Mouse (Mus musculus) cerebellum, adult 11-12 months (tissue): Measurements from ENCODE around the gene Scn11a.

ENCODE experiments used
- DNase-seq: peaks from one replicate; pipeline ENCODE4 v3.0.0; 2022

The Scn11a gene

DNA sequence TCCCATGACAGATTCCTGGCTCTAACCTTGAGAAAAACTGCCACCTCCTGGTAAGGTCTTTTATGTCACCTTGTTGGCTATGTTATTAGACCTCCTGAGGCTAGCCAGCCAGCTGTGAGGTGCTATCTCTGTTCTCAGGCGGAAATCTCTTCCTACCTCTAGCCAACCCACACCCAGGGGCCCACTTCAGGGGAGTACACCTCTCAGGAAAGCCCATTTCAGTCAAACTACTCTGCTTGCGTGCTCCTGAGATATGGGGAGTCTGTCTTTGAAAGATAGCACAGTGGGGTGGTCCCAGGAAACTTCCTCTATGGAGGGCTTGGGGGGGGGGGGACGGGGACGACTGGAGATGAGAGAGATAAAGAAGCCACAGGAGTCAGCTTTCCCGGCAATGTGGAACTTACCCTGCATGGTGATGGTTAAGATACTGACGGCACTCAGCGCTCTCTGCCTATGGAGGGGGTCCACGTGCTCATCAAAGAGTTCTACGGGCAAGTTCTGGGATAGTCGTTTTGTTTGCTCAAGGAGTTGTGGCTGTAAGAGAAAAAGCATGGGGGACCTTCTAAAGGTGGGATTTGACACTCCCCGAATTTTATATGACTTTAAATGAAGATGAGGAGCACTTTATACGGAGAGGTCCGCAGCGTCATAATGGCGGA is 29.9 kb downstream of the Scn11a start:
- DNase-seq, result no peak

DNA sequence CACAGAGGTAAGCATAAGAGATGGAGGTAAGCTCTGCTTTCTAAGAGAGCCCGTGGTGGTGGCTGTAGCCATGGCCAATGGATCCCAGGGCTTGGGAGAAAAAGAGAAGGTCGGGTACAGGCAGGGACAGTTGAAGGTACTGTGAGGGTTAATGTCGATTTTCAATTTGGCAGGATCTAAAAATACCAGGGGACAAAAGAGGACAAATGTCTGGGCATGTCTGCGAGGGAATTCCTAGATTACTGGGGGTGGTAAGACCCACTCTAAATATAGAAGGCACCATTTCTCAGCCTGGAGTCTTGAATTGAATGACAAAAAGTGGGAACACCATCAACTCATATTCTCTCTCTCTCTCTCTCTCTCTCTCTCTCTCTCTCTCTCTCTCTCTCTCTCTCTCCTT is 30.8 kb downstream of the Scn11a start:
- no peak for DNase-seq

DNA sequence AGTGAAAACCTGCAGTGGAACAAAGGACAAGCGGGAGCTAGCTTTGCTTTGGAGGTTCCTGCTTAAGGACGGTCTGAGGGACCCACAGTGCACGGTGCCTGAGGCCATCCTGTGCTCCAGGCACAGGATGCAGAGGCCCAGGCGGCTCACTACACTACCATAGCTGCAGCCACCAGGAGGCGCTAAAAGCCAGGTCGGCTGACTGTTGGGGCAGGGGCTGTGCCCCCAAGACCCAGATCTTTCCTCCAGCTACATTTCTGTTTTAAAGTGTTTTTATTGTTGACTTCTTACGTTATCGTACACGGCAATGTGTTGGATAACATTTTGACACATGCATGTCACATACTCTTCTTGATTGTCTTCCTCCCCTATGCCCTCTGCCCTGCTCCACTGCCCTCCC is 32.8 kb downstream of the Scn11a start:
- DNase-seq, result no peak

DNA sequence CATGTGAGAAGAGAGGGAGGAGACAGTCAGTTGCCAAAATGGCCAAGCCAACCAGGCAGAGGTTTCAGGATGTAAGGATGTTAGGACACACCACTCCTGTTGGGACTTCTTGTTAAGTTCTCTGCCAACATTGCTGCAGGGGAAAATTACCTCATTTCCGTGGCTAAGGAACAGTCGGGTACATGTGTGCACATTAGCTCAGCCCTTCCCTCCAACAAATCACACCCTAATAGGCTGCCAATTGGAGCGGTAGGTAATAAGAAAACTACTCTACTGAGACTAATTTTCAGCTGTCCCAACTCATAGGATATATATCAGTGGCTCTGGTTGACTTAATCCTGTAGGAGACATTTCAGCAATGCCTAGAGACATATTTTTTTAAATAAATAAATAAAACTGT is 44.4 kb downstream of the Scn11a start:
- no peak for DNase-seq

DNA sequence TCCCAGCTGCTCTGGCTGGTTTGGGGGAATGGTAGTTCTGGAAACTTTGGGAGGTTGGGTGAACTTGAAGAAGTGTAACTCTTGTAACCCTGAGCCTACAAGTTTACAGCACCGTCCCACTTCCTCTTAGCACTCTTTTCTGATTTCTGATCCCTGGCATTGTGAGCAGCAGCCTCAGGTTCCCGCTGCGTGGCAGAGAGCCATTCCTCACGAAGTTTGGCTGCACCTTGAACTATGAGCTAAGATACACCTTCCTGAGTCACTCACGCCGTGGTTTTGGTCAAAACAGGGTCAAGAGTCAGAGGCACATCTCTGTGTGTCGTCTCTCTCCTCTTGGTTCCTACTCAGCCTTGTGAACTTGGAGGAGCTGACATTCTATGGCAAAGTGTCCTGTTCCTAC is 48.6 kb downstream of the Scn11a start:
- DNase-seq, result no peak

DNA sequence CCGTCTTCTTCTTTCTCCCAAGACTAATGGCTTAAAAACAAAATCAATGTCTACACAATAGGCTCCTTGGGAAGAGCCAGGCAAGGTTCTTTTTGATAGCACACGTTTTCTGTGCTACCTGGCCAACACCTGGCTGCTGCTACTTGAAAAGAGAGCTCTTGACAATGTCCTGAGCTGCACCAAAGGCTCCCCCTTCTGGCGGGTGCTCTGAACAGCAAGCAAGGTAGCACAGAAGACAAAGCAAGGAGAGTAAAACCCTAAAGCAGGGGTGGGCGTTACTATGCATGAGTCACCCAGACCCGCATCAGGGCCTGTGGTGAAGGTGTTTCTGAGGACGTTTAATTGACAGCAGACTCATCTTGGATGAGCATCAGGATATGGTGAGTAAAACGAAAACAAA is 56.7 kb downstream of the Scn11a start:
- no peak for DNase-seq

DNA sequence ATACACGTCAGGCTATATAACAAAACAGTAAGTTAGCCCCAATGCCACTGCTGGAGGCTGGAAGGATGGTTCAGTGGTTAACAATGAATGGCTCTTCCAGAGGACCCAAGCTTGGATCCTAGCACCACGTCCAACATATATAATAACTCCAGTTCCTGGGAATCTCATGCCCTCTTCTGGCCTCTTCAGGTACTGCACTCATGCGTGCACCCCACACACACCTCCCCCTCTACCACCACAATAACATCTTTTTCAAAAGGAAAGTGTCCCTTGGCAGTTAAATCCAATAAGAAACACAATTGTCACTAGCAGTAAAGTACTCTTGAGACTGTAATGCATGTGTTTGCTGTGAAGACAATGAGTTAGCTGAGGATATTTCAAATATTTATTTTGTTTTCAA is 65.0 kb downstream of the Scn11a start:
- DNase-seq, result no peak

DNA sequence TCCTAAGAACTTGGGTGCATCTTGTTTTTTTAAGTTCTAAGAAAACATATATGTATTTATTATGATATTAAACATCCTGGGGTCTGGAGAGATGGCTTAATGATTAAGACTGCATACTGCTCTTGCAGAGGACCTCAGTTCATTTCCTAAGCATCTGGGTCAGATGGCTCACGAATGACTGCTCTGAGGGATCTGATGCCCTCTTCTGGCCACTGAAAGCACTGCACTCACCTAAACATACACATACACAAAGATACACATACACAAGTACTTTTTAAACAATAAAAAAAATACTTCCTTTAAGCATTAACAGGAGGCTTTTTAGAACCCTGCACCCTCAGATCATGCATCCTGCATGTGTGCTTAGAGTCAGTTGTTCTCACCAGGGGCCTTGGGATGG is 65.8 kb downstream of the Scn11a start:
- DNase-seq, result no peak

DNA sequence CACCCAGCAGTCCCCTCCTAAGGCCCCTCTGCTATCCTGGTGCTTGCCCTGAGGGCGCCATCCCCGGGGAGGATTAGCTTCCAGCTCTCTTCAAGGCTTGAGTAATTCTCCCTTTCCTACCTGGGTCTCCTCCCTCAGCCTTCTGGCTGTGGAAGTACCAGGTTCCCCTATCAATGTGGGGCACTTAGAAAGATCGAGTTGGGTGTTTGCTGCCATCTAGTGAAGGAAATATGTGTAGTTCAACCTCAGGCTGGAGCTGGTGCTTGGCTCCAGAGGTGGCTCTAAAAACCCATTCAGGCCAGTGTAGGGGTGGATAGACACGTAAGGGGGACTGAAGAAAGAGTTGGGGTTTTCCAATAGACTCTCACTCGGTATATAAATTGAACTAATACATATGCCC is 73.7 kb downstream of the Scn11a start:
- no peak for DNase-seq

DNA sequence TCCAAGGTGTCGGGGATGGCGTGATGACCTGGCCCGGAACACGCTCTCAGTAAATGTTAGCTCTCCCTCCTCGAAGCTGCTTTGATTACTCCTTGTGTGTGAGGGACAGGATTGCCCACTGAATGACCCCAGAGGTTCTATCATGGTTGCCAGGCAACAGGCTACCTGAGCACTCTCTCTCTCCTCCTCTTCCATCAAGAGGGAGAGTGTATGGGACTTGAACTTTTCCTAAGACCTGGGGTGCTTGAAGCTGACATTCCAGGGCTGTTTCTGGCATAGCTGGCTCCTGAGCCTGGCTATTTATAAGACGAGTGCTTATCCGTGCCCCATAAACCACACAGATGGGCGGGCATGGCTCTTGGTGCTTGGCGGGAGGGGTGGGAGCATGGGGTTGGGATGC is 76.1 kb downstream of the Scn11a start:
- no peak for DNase-seq

DNA sequence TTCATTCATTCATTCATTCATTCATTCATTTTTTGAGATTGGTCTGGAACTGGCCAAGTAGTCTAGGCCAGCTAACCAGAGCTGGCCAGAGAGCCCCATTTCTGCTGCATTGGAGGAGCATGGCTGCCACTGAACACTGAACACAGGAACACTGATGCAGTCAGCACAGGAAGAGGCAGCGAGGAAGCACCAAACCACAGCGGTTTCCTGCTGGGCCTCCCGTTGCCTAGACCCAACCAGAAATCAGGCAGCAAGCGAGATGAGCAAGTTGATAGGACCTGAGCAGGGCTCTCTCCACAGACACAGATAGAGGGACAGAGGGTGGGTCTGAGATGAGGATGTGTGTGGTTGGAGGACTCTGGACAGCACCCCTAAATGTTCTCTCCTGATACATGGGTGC is 81.4 kb downstream of the Scn11a start:
- DNase-seq, result no peak

DNA sequence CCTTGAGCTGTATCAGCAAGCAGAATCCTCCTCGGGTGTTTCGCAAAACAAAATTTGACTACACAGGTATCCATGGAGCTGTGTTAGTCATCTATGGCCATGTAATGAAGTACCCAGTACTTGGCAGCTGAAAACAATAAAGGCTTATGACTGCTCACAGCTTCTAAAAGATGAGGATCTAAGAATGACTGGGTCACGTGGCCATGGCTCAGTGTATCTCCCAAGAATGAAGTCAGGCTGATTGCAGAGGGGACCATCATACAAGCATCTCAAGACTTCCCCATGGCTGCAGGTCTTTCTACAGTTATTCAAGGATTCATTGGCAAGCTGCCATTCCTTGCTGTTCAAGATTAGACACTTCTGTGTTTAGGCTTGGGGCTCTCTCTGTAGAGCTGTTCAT is 81.9 kb downstream of the Scn11a start:
- no peak for DNase-seq

DNA sequence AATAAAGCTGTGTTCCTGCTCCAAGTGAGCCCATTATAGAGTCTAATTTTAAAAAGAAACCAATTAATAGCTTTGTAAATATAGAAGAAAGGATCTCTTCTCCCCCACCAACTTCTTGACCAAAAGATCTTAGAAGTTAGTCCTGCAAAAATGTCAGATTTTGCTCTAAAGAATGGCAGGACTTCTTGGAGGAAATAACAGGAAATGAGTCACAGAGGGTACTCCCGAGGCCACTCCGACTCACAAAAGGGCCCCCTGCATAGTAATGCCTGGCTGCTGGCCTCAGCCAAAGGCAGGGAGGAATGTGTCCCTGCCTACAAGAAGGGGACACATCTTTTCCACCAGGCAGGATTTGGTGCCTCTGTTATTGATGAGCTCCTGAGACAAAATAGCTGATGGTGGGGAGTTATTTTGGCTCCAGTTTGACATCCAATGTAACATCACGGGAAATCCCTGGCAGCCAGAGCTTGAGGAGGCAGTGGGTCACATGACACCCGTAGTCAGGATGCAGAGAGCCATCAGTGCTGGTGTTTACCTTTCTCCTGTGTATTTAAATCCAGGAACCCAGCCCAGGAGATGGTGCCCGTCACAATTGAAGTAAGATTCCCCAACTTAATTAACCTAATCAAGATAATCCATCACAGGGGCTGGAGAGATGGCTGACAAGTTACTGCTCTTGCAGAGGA is 84.0 kb downstream of the Scn11a start:
- DNase-seq, result no peak

DNA sequence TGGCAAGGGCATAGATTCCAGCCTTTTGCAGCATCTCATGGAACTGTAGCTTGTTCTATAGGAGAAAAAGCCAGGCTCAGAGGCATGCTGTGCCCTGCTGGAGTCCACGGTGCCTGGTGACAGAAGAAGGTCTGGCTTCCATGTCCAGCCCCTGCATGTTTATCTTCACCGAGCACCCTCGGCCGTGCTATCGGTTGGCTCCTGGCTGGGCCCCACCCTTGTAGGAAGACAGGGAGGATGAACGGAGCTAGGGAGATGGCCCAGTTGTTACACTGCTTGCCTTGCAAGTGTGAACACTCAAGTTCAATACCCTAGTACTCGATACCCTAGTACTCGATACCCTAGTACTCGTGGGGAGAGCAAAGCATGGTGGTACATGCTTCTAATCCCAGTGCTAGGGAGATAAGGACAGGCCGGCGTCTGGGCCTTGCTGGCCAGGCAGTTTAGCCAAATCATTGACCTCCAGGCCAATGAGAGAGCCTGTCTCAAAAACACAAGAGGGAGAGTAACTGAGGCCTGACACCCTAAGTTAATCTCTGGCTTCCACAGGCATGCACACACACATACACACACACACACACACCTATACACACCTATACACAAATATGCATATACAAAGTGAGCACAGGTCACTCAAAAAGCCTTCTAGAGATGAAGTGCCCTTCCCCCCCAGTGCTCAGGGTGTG is 96.7 kb downstream of the Scn11a start:
- no peak for DNase-seq

DNA sequence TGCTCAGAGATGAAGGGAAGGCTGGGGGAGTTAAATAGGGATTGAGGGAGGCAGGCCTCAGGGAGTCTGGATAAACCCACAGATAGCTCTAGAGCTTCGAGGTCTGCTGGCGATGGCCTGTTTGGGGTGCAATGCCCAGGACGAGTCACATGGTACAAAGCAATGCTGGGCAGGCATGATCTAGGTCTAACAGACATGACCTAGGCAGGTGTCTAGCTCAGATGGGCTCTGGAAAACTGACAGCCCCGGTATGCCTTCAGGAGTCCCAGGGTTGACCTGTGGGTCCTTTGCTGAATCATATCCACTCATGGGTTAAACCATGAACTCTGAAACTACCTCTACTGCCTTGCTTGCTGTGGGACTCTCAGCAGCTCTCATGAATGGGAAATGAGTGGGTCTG is 98.3 kb downstream of the Scn11a start:
- DNase-seq, result no peak

DNA sequence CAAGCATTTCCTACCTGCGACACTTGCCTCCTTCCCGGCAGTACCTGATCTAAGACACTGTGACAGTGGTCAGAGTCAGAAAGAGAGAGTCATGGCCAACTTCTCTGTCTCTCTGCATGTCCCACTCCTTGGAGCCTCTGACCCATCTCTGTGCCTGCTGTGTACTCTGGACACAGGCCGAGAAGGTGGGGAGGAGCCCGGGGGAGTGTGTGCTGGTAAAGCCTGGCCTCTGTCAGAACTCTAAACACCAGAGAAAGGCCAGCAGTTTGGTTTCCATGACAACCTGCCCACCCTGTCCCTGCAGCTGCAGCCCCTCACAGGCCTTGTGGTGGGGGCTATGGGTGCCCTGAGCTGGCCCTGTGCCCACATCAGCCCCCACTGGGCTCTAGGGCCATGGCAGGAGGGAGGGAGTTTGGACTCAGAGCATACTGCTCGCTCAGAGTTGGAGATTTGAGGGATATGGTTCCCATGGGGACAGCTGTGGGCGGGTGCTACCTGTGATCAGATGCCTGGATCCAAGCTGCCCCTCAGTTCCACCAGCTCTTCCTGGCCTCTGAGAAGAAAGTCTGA is 99.9 kb downstream of the Scn11a start:
- DNase-seq, result no peak

DNA sequence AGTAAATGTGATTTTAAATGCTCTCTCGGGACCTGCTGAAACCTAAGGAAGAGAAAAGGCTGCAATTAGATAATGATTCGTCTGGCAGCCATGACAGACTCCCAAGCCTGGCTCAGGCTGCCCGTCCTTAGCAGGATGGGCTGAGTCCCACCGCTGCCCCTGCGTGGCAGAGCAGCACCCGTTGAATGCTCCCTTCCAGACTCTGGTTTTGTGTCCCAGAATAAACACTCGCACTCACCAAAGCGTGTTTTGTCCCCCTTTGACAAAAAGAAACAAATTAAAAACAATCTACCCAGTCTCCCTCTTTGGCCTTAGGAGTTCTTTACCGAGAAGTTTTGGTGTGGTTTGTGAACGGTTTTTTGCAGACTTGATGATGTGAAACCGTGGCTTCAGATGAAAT is 106.0 kb downstream of the Scn11a start, which contains the start of gene Scn10a:
Scn10a (minus strand) TSS at position 101 of the 400 bp plus-strand sequence.
- no peak for DNase-seq

DNA sequence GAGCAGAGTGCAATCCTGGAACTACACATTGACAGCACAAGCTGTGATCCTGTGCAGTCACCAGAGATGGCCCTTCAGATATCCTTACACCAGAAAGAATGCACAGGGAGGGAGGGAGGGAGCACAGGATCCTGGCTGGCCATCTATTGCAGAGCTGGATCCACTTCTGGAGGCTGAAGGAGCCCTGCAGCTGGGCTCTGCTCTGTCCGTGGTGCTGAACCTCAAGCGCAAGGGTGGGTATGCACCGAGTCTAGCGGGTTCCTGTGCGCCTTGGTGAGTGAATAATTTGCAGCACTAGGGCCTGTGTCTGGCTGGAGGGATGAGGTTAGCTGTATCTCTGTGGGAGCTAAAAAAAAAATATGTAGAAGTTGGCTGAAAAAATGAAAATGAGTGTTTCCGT is 118.6 kb downstream of the Scn11a start:
- no peak for DNase-seq
